Mouse (Mus musculus) limb, embryonic 14.5 days (tissue): ENCODE data around the gene Dcdc2a. TPM values are rescaled to one million over a fixed set of nuclear protein-coding genes. Genes with fewer than 3 reads are reported as not detected.

Experiments used
- ATAC-seq: fragments of 200-750 bp; cut with Nextera tagmentation; 2 replicates; pipeline ENCODE4 v1.8.0; 2017; ENCODE audit warnings: low read depth, moderate number of reproducible peaks, moderate TSS enrichment; ENCODE audit not compliant: low FRiP score
- DNase-seq: peaks from one replicate; pipeline ENCODE4 v3.0.0-alpha.2; 2015; ENCODE audit warnings: low spot score
- H3K27ac ChIP-seq: fragments of 300-500 bp; sonication (generic); replicated peaks from 2 replicates; pipeline ENCODE4 v1.5.1; 2014; ENCODE audit warnings: low read depth, mild to moderate bottlenecking, low read length, moderate library complexity, mixed read lengths
- H3K27me3 ChIP-seq: fragments of 300-500 bp; sonication (generic); 2 replicates; pipeline ENCODE4 v1.6.1; 2014; ENCODE audit warnings: low read length, mixed read lengths; ENCODE audit not compliant: control insufficient read depth, insufficient read depth
- H3K36me3 ChIP-seq: fragments of 300-500 bp; sonication (generic); 2 replicates; pipeline ENCODE4 v1.6.1; 2014; ENCODE audit warnings: mild to moderate bottlenecking, low read length, moderate library complexity, mixed read lengths; ENCODE audit not compliant: control insufficient read depth, insufficient read depth
- H3K4me1 ChIP-seq: fragments of 300-500 bp; sonication (generic); 2 replicates; pipeline ENCODE4 v1.6.1; 2014; ENCODE audit warnings: antibody characterized with exemption, low read length, mixed read lengths; ENCODE audit not compliant: control insufficient read depth, insufficient read depth
- H3K4me2 ChIP-seq: fragments of 300-500 bp; sonication (generic); replicated peaks from 2 replicates; pipeline ENCODE4 v1.6.1; 2014; ENCODE audit warnings: low read depth, mild to moderate bottlenecking, low read length, moderate library complexity; ENCODE audit not compliant: severe bottlenecking
- H3K4me3 ChIP-seq: fragments of 300-500 bp; sonication (generic); replicated peaks from 2 replicates; pipeline ENCODE4 v1.5.1; 2014; ENCODE audit warnings: low read length
- H3K9ac ChIP-seq: fragments of 300-500 bp; sonication (generic); 2 replicates; pipeline ENCODE4 v1.6.1; 2014; ENCODE audit warnings: mild to moderate bottlenecking, low read depth, low read length, moderate library complexity; ENCODE audit not compliant: severe bottlenecking
- H3K9me3 ChIP-seq: fragments of 300-500 bp; sonication (generic); 2 replicates; pipeline ENCODE4 v1.6.1; 2016; ENCODE audit warnings: low read length; ENCODE audit not compliant: control insufficient read depth
- POLR2A ChIP-seq: fragments of 200-500 bp; IDR thresholded peaks from 2 replicates; pipeline ENCODE4 v1.8.0; 2012; ENCODE audit warnings: inconsistent platforms, mild to moderate bottlenecking, moderate library complexity, borderline replicate concordance; ENCODE audit not compliant: insufficient read depth, insufficient read length; ENCODE audit errors: extremely low read depth
- WGBS: fragments of 180-500 bp; shearing (Covaris S2); extraction: QIAGEN DNeasy Blood & Tissue Kit; methylation state at CpG from one replicate; pipeline ENCODE4 v1.1.7; 2014; 5-methylcytosine and 5-hydroxymethylcytosine counted together
- polyA plus RNA-seq, 2 experiments: library from polyadenylated mRNA; depleted of rRNA in 1 of 2; stranded (reverse) in 1 of 2; unstranded in 1 of 2; fragments of >200 nt; fragmentation: Nextera tagmentation in 1 of 2; extraction: Ambion mirVana in 1 of 2; gene quantifications; 2 replicates each; pipeline versions ENCODE4 v1.2.1 to v1.2.3; 2012 to 2014

Dcdc2a gene
- polyA plus RNA-seq, 2 experiments, result 0.82 to 0.84 TPM

DNA sequence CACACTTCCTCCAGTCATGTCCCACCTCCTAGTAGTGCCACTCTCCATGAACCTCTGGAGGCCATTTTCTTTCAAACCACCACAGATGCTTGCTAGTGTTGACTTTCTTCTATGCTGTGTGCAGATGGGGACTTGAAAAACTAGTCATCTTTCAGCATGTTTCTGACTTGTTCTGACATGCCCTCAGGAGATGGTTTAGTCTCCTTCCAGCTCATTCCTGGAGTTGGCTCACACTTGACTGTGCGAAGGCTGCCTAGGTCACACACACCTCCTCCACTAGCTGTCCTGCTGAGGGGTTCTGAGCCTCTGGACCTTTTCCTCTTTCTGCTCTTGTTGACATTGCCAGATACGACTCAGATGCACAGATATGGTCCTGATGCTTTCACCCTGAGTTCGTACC lies 106.8 kb downstream of the Dcdc2a start:
- Histone ChIP-seq H3K4me1 (peaks cover 4% of the 10 kb centered on the region; the same call in 1 of the 2 replicates), H3K4me3 (no peak overlapping the region), H3K9me3 (no peaks in the 10 kb centered on the region), H3K27me3 (no peaks in the 10 kb centered on the region), H3K27ac (no peak overlapping the region), H3K4me2 (no peak overlapping the region), H3K36me3 (no peaks in the 10 kb centered on the region), H3K9ac (no peak overlapping the region)
- DNase-seq (no peak), ATAC-seq (no peak)
- 81% methylated on average over 3 of the region's 3 CpGs for WGBS
- TF ChIP-seq POLR2A, result no peak

DNA sequence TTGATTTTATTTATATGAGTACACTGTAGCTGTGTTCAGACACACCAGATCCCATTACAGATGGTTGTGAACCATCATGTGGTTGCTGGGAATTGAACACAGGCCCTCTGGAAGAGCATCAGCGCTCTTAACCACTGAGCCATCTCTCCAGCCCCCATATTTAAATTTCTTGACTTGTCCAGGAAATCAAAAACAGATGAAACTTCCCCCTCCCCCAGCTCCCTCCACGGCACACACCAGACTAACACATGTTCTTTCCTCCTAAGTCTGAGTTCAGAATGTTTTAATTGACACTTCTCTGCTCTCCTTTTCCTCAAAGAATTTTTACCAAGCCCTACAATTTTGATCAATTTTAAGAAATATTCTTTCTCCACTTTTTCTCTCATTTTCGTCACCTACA lies 113.1 kb downstream of the Dcdc2a start:
- no peak overlapping the region for H3K4me3 ChIP-seq
- no peak overlapping the region for H3K27ac ChIP-seq
- 48% methylated on average over 3 of the region's 3 CpGs for WGBS
- H3K9me3 ChIP-seq, result no peaks in the 10 kb centered on the region
- H3K9ac ChIP-seq, result no peak overlapping the region
- DNase-seq (no peak), ATAC-seq (no peak)
- H3K36me3 ChIP-seq, result no peaks in the 10 kb centered on the region
- peaks cover 3% of the 10 kb centered on the region; the same call in 1 of the 2 replicates for H3K4me1 ChIP-seq
- TF ChIP-seq POLR2A, result no peak
- H3K27me3 ChIP-seq, result no peaks in the 10 kb centered on the region
- H3K4me2 ChIP-seq, result no peak overlapping the region

DNA sequence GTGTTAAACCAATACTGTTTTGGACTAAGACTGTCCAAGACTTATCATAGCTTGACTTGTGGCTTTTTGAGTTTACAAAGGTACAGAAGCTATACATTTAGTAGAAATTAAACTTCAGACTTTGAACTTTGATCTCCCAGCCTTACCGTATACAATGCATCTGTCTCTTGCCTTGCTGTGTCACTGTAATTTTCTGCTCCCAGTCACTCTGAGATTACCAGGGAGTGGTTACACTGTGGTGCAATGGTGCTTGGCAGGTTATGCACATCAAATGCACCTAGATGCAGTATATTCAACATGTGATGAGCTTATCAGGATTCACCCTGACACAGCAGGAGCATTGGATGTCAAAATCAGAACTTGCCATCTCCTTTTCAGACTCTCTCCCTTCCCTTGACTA lies 122.0 kb downstream of the Dcdc2a start:
- H3K27ac ChIP-seq, result no peak overlapping the region
- H3K36me3 ChIP-seq, result no peaks in the 10 kb centered on the region
- no peak for TF ChIP-seq POLR2A
- no peak overlapping the region for H3K4me2 ChIP-seq
- H3K4me3 ChIP-seq, result no peak overlapping the region
- H3K9ac ChIP-seq, result no peak overlapping the region
- WGBS, result 100% methylated on average over 1 of the region's 1 CpGs
- no peaks in the 10 kb centered on the region for H3K27me3 ChIP-seq
- ATAC-seq (no peak), DNase-seq (no peak)
- no peaks in the 10 kb centered on the region for H3K4me1 ChIP-seq
- H3K9me3 ChIP-seq, result no peaks in the 10 kb centered on the region

DNA sequence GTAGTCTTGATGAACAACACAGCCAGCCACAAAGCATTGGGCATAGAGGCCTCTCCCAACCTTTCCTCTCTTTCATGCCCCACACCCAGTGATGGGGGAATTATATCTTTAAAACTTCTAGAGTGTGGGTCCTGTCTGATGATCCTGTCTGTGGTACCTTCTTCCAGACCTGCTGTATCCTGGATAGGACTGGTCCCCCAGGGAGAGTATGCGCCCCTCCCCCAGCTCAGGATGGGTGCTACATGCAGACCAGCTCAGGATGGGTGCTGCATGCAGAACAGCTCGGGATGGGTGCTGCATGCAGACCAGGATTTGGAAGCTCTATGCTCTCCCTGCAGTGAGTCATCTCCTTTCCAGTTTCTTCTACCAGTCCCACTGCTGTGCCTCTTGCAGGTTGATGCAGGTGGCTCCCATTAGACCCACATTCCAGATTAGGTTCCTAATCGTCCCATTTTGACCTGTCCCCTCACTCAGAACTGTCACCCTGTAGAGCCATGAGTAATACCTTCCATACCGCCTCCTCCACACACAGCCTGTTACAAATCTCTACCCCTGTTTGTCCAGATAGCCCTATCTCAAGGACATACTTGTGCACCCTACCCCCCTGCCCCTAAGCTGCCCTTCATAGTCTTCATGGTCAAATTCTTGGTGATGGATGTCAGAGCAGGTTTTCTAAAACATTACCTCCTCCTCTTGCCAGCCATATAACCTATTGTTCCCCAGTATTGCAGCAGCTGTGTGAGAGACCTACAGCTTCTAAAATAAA lies 122.6 kb downstream of the Dcdc2a start:
- no peak for ATAC-seq
- Histone ChIP-seq H3K4me2 (no peak overlapping the region), H3K9ac (no peak overlapping the region), H3K4me3 (no peak overlapping the region), H3K27me3 (no peaks in the 10 kb centered on the region), H3K36me3 (no peaks in the 10 kb centered on the region), H3K27ac (no peak overlapping the region), H3K9me3 (no peaks in the 10 kb centered on the region), H3K4me1 (no peaks in the 10 kb centered on the region)
- DNase-seq, result no peak
- TF ChIP-seq POLR2A, result no peak
- 70% methylated on average over 4 of the region's 4 CpGs for WGBS

GRCm38 (mm10) chr13:25186436-25187325 lies 130.9 kb downstream of the Dcdc2a start:
- no peak overlapping the region for H3K9ac ChIP-seq
- TF ChIP-seq POLR2A, result no peak
- no peaks in the 10 kb centered on the region for H3K36me3 ChIP-seq
- peaks cover 13% of the 10 kb centered on the region for H3K4me1 ChIP-seq
- 0 out of 2 replicates have a peak overlapping the region, but pooled peaks have one; percentile 20 for H3K27ac ChIP-seq
- H3K9me3 ChIP-seq, result no peaks in the 10 kb centered on the region
- peak overlapping the region; percentile 38 for H3K4me2 ChIP-seq
- H3K27me3 ChIP-seq, result no peaks in the 10 kb centered on the region
- H3K4me3 ChIP-seq, result 0 out of 2 replicates have a peak overlapping the region, but pooled peaks have one; percentile 18
- DNase-seq (peak; percentile 42), ATAC-seq (peak; percentile 78)
- WGBS, result 10% methylated on average over 7 of the region's 7 CpGs
